Mouse (Mus musculus): ENCODE measurements around the gene Tbc1d8b.

Tbc1d8b gene

DNA sequence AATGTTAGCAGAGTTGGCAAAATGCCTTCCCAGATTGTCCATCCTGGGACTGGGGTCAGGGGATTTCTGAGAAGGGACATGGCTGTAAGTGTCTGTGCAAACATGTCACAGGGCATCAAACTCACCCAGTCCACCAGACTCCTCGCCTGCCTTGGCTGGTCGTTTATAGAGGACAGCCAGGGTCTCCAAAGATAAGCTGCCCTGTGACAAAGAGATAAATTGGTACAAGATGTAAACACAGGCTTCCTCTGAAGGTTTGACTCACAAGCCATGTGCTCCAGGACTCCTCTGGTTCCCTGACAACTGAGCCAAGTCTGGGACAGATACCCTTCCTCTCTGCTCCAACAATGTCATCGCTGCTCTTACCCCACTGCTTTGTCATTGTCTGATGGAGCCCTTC is 96.2 kb downstream of the Tbc1d8b start:
- no peak for DNase-seq

GRCm38 (mm10) chrX:139781563-139781962 is 96.8 kb downstream of the Tbc1d8b start:
- DNase-seq = no peak

DNA sequence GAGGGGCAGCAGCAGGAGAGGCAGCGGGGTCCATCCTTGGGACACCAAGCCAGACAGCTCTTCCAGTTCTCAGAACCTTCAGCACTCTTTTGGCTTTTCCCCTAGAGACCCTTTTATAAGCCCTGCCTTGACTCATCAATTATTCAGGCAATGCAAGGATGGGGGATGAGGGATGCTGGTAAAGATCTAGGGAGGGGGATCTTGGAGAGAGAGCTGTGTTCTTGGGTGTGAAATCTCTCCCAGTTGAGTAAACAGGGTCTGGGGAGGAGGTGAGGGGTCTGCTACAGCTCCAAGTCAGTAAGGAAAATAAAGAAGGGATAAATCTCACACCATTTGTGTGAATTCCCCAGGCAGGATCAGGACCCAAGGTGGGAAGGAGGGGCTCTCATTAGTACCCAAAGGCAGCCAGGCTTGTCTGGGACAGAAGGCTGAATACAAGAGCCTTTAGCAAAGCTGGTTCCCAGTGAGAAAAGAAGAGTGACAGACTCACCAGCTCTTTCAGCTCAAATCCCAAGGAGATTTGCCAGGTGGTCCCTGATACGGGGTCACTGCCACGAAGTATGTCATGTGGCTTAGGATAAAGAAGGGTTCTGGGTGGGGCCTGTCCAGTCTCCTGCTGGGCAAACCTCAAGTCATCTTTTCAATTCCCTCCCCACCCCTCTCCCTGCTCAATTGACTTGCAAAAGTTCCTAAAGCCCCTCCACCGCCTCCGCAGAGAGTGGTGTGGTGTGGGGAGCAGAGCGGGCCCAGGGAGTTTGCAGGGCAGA is 97.7 kb downstream of the Tbc1d8b start, which contains the start of gene Ripply1:
Gene Ripply1 (minus strand): TSS at position 76 of the 767 bp plus-strand sequence.
- DNase-seq = no peak

- peak; percentile 74 to 76 for DNase-seq
Measured at GRCm38 (mm10) chrX:139783045-139783422, 98.2 kb downstream of the Tbc1d8b start.

DNA sequence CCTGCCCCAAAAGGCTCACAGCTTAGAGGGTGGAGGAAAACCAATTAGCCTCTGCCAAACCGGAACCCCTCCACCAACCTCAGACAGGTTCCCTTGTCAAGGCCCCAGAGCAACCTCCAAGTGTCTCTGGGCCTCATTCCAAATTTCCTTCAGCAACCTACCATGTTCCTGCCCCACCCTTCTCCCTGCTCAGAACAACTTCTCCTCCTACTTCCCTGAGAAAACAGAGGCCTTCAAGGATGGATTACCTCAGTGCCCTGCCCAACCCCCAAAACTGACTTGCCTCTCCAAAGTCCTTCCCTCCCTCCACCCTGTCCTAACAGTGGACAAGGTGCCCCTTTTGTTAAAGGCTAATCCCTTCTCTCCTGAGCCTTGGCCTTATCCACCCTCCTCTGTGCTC is 101.0 kb downstream of the Tbc1d8b start:
- DNase-seq = peak; percentile 59 to 76

DNA sequence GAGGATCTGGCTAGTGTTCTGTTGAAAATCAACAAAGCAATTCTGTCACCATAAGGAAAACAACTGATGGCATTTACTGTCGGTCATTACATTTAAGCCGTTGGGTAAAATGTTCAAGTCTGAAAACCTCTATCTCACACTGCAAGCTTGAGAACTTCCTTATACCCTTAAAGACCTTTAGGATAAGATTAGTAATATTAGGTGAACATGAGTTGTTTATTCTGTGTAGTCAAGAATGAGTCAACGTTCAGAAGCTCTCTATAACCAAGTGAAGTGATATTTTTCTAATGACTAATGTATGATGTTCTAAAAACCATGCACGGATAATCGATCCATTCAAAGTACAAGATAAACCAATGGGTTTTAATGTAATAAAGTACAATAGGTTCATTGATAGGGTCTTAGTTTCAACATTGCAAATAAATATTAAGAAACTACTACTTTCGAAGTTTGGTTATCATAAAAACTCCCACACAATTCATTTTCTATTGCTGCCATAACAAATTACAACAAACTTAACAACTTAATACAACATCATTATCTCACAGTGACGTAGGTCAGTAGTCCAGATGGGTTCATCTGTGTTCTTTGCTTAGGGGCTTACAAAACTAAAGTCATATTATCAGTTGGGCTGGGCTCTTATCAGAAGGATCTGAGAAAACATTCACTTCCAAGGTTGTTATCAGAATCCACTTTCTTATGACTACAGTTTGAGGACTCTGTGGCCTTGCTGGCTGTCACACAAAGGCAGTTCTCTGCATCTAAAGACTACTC is 109.5 kb downstream of the Tbc1d8b start:
- DNase-seq = no peak

GRCm38 (mm10) chrX:139796037-139796436 is 111.2 kb downstream of the Tbc1d8b start:
- DNase-seq = no peak

DNA sequence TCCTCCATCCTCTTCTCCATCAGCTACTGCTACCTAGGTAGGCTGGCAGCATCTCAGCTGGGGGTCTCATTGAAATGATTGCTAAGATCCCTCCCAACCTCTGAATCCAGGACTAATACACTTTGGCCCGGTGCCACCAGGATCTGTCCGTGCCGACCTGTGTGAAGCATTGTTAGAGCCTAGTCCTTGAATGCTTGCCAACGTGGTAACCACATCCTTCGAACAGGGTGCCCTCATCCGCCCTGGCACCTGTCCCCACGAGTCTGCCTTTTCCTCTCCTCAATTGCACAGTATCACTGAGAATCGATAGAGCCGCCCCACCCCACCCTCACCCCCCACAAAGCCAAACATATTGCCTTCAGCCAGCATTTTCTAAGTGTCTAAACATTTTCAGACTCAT is 113.1 kb downstream of the Tbc1d8b start:
- peak; percentile 48 to 64 for DNase-seq

GRCm38 (mm10) chrX:139799953-139800352 is 115.2 kb downstream of the Tbc1d8b start:
- DNase-seq = peak; percentile 18 to 61

DNA sequence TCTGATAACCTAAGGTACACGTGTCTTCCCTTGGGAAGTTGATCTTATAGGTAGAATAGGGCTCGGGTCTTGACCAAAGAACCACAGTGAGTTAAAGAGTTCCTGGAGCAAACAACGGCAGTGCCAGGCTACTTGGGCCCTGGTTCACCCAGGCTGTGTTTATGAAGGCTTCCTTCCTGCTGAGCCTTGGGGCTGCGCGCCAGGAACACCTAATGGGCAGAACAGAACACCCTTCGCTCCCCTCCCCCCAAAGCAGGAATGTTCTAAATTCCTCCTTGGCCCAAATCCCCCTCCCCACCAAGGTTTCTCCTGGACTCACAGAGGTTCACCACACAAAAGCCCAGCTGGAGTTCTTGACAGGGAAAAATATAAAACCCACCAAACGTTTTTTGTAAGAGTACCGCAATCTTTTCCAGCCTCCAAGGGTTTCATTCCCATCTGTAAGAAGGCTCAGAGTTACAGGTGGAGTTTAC is 115.6 kb downstream of the Tbc1d8b start, which contains the start of gene Cldn2:
Gene Cldn2 (plus strand): TSS at position 423 of the 473 bp plus-strand sequence.
- peak; percentile 46 to 67 for DNase-seq

All from kidney, postnatal 25 days (tissue).